Mouse (Mus musculus): ENCODE results near the gene Smoc2. TPM values are rescaled to one million over a fixed set of nuclear protein-coding genes. Genes with fewer than 3 reads are reported as not detected.

The Smoc2 gene
- polyA plus RNA-seq (2012; ENCODE audit: insufficient read depth, insufficient read length, missing spikeins) = 33.5 and 38.9 TPM in 2 replicates

- Histone ChIP-seq H3K4me3 (ENCODE audit: insufficient read depth, low read depth, low read length) (peak within 1 kb of the TSS; percentile 33), H3K27ac (replicated peaks; ENCODE audit: low read depth, low read length) (no peak within 1 kb of the TSS), H3K4me1 (ENCODE audit: control insufficient read depth, insufficient read depth, insufficient read length, low read length) (no peaks in the 10 kb centered on the region)
Measured at GRCm38 (mm10) chr17:14279177-14279965, at the start of gene Smoc2. TSS of gene Smoc2 (plus strand) at chr17:14279506.

GRCm38 (mm10) chr17:14230698-14231430 lies 48.4 kb upstream of the Smoc2 start:
- Histone ChIP-seq H3K4me1 (ENCODE audit: control insufficient read depth, insufficient read depth, insufficient read length, low read length) (no peaks in the 10 kb centered on the region), H3K4me3 (ENCODE audit: insufficient read depth, low read depth, low read length) (no peak overlapping the region), H3K27ac (replicated peaks; ENCODE audit: low read depth, low read length) (no peak overlapping the region)

GRCm38 (mm10) chr17:14232629-14233028 lies 46.7 kb upstream of the Smoc2 start:
- Histone ChIP-seq H3K4me3 (ENCODE audit: insufficient read depth, low read depth, low read length) (no peak overlapping the region), H3K4me1 (ENCODE audit: control insufficient read depth, insufficient read depth, insufficient read length, low read length) (no peaks in the 10 kb centered on the region), H3K27ac (replicated peaks; ENCODE audit: low read depth, low read length) (no peak overlapping the region)

GRCm38 (mm10) chr17:14233658-14234057 lies 45.6 kb upstream of the Smoc2 start:
- no peaks in the 10 kb centered on the region for H3K4me1 ChIP-seq (ENCODE audit: control insufficient read depth, insufficient read depth, insufficient read length, low read length)
- H3K4me3 ChIP-seq (ENCODE audit: insufficient read depth, low read depth, low read length) = no peak overlapping the region
- H3K27ac ChIP-seq (replicated peaks; ENCODE audit: low read depth, low read length) = no peak overlapping the region

GRCm38 (mm10) chr17:14234774-14235389 lies 44.4 kb upstream of the Smoc2 start:
- Histone ChIP-seq H3K27ac (replicated peaks; ENCODE audit: low read depth, low read length) (no peak overlapping the region), H3K4me1 (ENCODE audit: control insufficient read depth, insufficient read depth, insufficient read length, low read length) (no peaks in the 10 kb centered on the region)

GRCm38 (mm10) chr17:14237134-14237533 lies 42.2 kb upstream of the Smoc2 start:
- no peaks in the 10 kb centered on the region for H3K4me1 ChIP-seq (ENCODE audit: control insufficient read depth, insufficient read depth, insufficient read length, low read length)
- H3K27ac ChIP-seq (replicated peaks; ENCODE audit: low read depth, low read length) = no peak overlapping the region
- H3K4me3 ChIP-seq (ENCODE audit: insufficient read depth, low read depth, low read length) = no peak overlapping the region

More at GRCm38 (mm10) chr17:14234774-14235389, 44.4 kb upstream of the Smoc2 start:
- H3K4me3 ChIP-seq (ENCODE audit: insufficient read depth, low read depth, low read length) = no peak overlapping the region

- Histone ChIP-seq H3K4me3 (ENCODE audit: insufficient read depth, low read depth, low read length) (no peak overlapping the region), H3K4me1 (ENCODE audit: control insufficient read depth, insufficient read depth, insufficient read length, low read length) (no peaks in the 10 kb centered on the region), H3K27ac (replicated peaks; ENCODE audit: low read depth, low read length) (no peak overlapping the region)
Measured at GRCm38 (mm10) chr17:14239960-14240359, 39.3 kb upstream of the Smoc2 start.

- Histone ChIP-seq H3K27ac (replicated peaks; ENCODE audit: low read depth, low read length) (no peak overlapping the region), H3K4me3 (ENCODE audit: insufficient read depth, low read depth, low read length) (no peak overlapping the region), H3K4me1 (ENCODE audit: control insufficient read depth, insufficient read depth, insufficient read length, low read length) (no peaks in the 10 kb centered on the region)
Measured at GRCm38 (mm10) chr17:14242634-14243033, 36.7 kb upstream of the Smoc2 start.

GRCm38 (mm10) chr17:14244195-14244965 lies 34.9 kb upstream of the Smoc2 start:
- Histone ChIP-seq H3K27ac (replicated peaks; ENCODE audit: low read depth, low read length) (no peak overlapping the region), H3K4me3 (ENCODE audit: insufficient read depth, low read depth, low read length) (no peak overlapping the region), H3K4me1 (ENCODE audit: control insufficient read depth, insufficient read depth, insufficient read length, low read length) (no peaks in the 10 kb centered on the region)

- Histone ChIP-seq H3K4me1 (ENCODE audit: control insufficient read depth, insufficient read depth, insufficient read length, low read length) (no peaks in the 10 kb centered on the region), H3K27ac (replicated peaks; ENCODE audit: low read depth, low read length) (no peak overlapping the region), H3K4me3 (ENCODE audit: insufficient read depth, low read depth, low read length) (no peak overlapping the region)
Measured at GRCm38 (mm10) chr17:14246266-14246665, 33.0 kb upstream of the Smoc2 start.

- H3K27ac ChIP-seq (replicated peaks; ENCODE audit: low read depth, low read length) = no peak overlapping the region
- no peaks in the 10 kb centered on the region for H3K4me1 ChIP-seq (ENCODE audit: control insufficient read depth, insufficient read depth, insufficient read length, low read length)
- H3K4me3 ChIP-seq (ENCODE audit: insufficient read depth, low read depth, low read length) = no peak overlapping the region
Measured at GRCm38 (mm10) chr17:14247931-14248330, 31.4 kb upstream of the Smoc2 start.

- H3K4me1 ChIP-seq (ENCODE audit: control insufficient read depth, insufficient read depth, insufficient read length, low read length) = no peaks in the 10 kb centered on the region
- no peak overlapping the region for H3K27ac ChIP-seq (replicated peaks; ENCODE audit: low read depth, low read length)
- no peak overlapping the region for H3K4me3 ChIP-seq (ENCODE audit: insufficient read depth, low read depth, low read length)
Measured at GRCm38 (mm10) chr17:14249595-14249994, 29.7 kb upstream of the Smoc2 start.

- Histone ChIP-seq H3K4me1 (ENCODE audit: control insufficient read depth, insufficient read depth, insufficient read length, low read length) (no peaks in the 10 kb centered on the region), H3K27ac (replicated peaks; ENCODE audit: low read depth, low read length) (no peak overlapping the region), H3K4me3 (ENCODE audit: insufficient read depth, low read depth, low read length) (no peak overlapping the region)
Measured at GRCm38 (mm10) chr17:14250401-14250800, 28.9 kb upstream of the Smoc2 start.

- no peak overlapping the region for H3K4me3 ChIP-seq (ENCODE audit: insufficient read depth, low read depth, low read length)
- no peak overlapping the region for H3K27ac ChIP-seq (replicated peaks; ENCODE audit: low read depth, low read length)
- H3K4me1 ChIP-seq (ENCODE audit: control insufficient read depth, insufficient read depth, insufficient read length, low read length) = no peaks in the 10 kb centered on the region
Measured at GRCm38 (mm10) chr17:14252456-14252855, 26.9 kb upstream of the Smoc2 start.

GRCm38 (mm10) chr17:14254616-14255015 lies 24.7 kb upstream of the Smoc2 start:
- Histone ChIP-seq H3K4me1 (ENCODE audit: control insufficient read depth, insufficient read depth, insufficient read length, low read length) (no peaks in the 10 kb centered on the region), H3K27ac (replicated peaks; ENCODE audit: low read depth, low read length) (no peak overlapping the region), H3K4me3 (ENCODE audit: insufficient read depth, low read depth, low read length) (no peak overlapping the region)
